Mouse (Mus musculus) lung, postnatal 0 days (tissue): ENCODE results near the gene Pard3b. TPM values are rescaled to one million over a fixed set of nuclear protein-coding genes. Genes with fewer than 3 reads are reported as not detected.
A peak's percentile ranks its signal among the peaks of the same experiment; 100 is the strongest.

Experiments
- ATAC-seq: fragments of 200-750 bp; cut with Nextera tagmentation; 2 replicates; pipeline ENCODE4 v1.8.0; 2017; ENCODE audit warnings: moderate library complexity
- DNase-seq: peaks from one replicate; pipeline ENCODE4 v3.0.0-alpha.2; 2016; ENCODE audit warnings: low spot score
- H3K27ac ChIP-seq: fragments of 300-500 bp; sonication (generic); 2 replicates; pipeline ENCODE4 v1.5.1; 2014; ENCODE audit warnings: antibody characterized with exemption, mild to moderate bottlenecking, low read length, mixed read lengths
- H3K27me3 ChIP-seq: fragments of 300-500 bp; sonication (generic); replicated peaks from 2 replicates; pipeline ENCODE4 v1.6.1; 2014; ENCODE audit warnings: low read length, mixed read lengths; ENCODE audit not compliant: insufficient read depth
- H3K36me3 ChIP-seq: fragments of 300-500 bp; sonication (generic); 2 replicates; pipeline ENCODE4 v1.6.1; 2014; ENCODE audit warnings: low read length, mixed read lengths; ENCODE audit not compliant: insufficient read depth
- H3K4me1 ChIP-seq: fragments of 300-500 bp; sonication (generic); 2 replicates; pipeline ENCODE4 v1.6.1; 2014; ENCODE audit warnings: antibody characterized with exemption, low read depth, low read length, mixed read lengths; ENCODE audit not compliant: insufficient read depth
- H3K4me2 ChIP-seq: fragments of 300-500 bp; sonication (generic); replicated peaks from 2 replicates; pipeline ENCODE4 v1.6.1; 2014; ENCODE audit warnings: low read depth, mild to moderate bottlenecking, low read length, moderate library complexity, mixed read lengths
- H3K4me3 ChIP-seq: fragments of 300-500 bp; sonication (generic); 2 replicates; pipeline ENCODE4 v1.5.1; 2014; ENCODE audit warnings: low read depth, low read length
- H3K9ac ChIP-seq: fragments of 300-500 bp; sonication (generic); replicated peaks from 2 replicates; pipeline ENCODE4 v1.6.1; 2014; ENCODE audit warnings: low read depth, mild to moderate bottlenecking
- H3K9me3 ChIP-seq: fragments of 300-500 bp; sonication (generic); 2 replicates; pipeline ENCODE4 v1.6.1; 2016; ENCODE audit warnings: low read length, mixed read lengths
- CTCF ChIP-seq: IDR thresholded peaks from 2 replicates; pipeline ENCODE4 v1.5.1; 2016; ENCODE audit warnings: antibody characterized with exemption, mild to moderate bottlenecking
- EP300 ChIP-seq: IDR thresholded peaks from 2 replicates; pipeline ENCODE4 v1.6.1; 2016; ENCODE audit warnings: antibody characterized with exemption, mild to moderate bottlenecking, control low read depth
- WGBS: fragments of 180-500 bp; shearing (Covaris S2); extraction: QIAGEN DNeasy Blood & Tissue Kit; methylation state at CpG from one replicate; pipeline ENCODE4 v1.1.7; 2014; 5-methylcytosine and 5-hydroxymethylcytosine counted together
- polyA plus RNA-seq: library from polyadenylated mRNA; unstranded; fragments of >200 nt; fragmentation: Nextera tagmentation; extraction: Ambion mirVana; gene quantifications from 2 replicates; pipeline ENCODE4 v1.2.1, GENCODE M21; 2015

Pard3b gene
- polyA plus RNA-seq, result 19.1 and 23.8 TPM in 2 replicates

DNA sequence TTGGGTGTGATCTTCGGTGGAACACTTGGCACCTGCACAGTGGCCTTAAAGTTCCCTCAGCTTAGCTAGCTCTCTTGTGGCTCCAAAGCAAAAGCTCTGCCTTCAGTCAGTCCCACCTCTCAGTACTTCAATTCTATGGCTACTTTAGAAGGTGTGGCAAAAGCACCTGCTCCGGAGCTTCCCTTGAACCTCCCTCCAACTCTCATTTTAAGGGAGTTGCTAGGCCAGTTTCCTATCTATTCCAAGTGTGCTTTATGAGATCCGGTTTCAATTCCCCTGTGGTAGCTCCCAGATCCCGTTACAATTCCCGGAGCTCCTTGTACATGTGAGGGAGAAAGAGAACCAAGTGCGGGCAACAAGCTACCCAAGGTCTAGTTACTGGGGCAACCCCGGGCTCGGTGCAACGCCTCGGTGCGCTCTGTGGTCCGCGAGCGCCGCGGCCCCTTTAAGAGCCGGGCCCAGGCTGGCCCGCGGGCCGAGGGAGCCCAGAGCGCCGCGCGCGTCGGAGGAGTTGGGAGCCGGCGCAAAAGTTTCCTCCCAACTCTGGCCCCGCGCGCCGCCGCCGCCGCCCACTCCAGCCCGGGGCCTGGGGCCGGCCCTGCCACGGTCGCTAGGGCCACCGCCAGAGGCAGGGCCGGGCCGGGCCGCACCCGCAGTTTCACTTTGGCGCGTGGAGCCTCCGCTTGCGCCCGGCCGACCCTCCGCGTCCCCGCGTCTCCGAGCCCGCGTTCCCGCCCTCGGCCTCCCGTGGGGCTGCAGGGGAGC, at the start of gene Pard3b:
TSS of gene Pard3b (plus strand) at position 478 of the 765 bp plus-strand sequence.
- TF ChIP-seq EP300, result no peak
- TF ChIP-seq CTCF, result 0 out of 2 replicates have a peak, but pooled peaks have one; percentile 4
- Histone ChIP-seq H3K9ac (peak within 1 kb of the TSS; percentile 77), H3K4me3 (peak within 1 kb of the TSS; percentile 91), H3K4me1 (no peaks in the 10 kb centered on the region; the same call in none of the 2 replicates), H3K36me3 (no peaks in the 10 kb centered on the region), H3K9me3 (no peaks in the 10 kb centered on the region), H3K27me3 (no peaks in the 10 kb centered on the region), H3K27ac (peak within 1 kb of the TSS; percentile 88), H3K4me2 (peak within 1 kb of the TSS; percentile 95)
- DNase-seq, result peak; percentile 85
- ATAC-seq, result peak; percentile 97
- under 1% methylated on average over 33 of the region's 60 CpGs for WGBS

DNA sequence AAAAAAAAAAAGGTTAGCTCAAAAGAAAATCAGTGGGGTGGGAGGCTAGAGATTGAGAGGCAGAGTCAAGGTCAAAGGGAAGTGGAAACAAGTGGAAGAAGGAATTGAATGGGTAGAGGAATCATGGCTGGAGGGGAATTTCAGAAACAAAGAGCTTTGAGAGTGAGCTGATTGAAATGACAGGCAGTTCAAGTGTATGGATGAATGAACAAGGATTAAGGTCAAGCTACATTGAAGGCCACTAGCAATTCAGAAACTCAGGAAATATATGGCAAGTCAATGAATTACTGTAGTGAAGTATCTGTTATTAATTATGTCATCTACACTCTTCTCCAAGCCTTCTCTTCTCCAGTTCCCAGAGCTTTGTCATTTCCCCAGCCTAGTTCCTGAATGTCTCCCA, 22.4 kb upstream of the Pard3b start:
- Histone ChIP-seq H3K9ac (no peak overlapping the region), H3K27ac (no peak overlapping the region), H3K4me3 (no peak overlapping the region), H3K27me3 (no peaks in the 10 kb centered on the region), H3K9me3 (no peaks in the 10 kb centered on the region), H3K4me1 (no peaks in the 10 kb centered on the region), H3K36me3 (no peaks in the 10 kb centered on the region), H3K4me2 (no peak overlapping the region)
- ATAC-seq (no peak), DNase-seq (no peak)
- TF ChIP-seq CTCF (no peak), EP300 (no peak)

DNA sequence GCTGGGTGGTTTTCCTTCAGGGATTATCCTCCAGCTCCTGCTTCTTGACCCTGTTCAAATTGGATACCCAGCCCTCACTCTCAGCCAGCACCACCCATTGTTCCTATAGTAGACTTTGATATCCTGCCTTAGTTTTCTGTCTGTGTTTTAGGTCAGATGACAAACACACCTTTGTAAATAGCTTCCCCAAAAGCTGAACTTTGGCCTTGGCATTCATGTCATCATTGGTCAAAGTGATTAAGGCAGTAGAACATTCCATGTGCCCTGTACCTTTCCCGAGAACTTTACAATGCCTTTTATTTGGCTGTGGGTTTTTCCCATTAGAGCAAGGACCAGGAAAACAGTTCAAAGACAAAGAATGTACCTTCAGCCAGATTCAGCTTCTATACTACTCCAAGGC, 18.0 kb upstream of the Pard3b start:
- TF ChIP-seq EP300 (no peak), CTCF (no peak)
- 53% methylated on average over 1 of the region's 1 CpGs for WGBS
- no peak overlapping the region for H3K27ac ChIP-seq

DNA sequence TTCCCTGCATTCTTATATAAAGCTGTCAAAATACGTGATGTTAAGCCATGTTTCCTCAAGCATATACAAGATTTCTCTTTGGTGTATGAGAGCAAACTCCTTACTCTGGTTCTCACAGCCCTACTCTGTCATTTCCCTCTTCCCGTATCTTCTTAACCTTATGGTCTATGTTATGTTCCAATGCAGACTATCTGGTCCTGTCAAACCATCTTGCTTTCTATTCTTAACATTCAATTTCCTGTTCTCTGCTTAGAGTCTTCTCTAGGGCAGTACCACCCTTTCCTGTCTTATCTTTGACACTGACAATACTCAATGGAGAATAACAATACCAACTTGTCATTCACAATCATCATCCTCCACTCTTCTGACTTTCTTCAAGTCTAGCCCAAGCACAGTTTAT, 8.8 kb upstream of the Pard3b start:
- no peaks in the 10 kb centered on the region for H3K9me3 ChIP-seq
- no peak overlapping the region for H3K9ac ChIP-seq
- no peaks in the 10 kb centered on the region for H3K27me3 ChIP-seq
- peak; percentile 34 for DNase-seq
- WGBS, result 58% methylated on average over 2 of the region's 2 CpGs
- H3K4me3 ChIP-seq, result no peak overlapping the region
- TF ChIP-seq CTCF, result no peak
- peak; percentile 93 for TF ChIP-seq EP300
- no peaks in the 10 kb centered on the region for H3K4me1 ChIP-seq
- ATAC-seq, result peak; percentile 55
- no peak overlapping the region for H3K4me2 ChIP-seq
- H3K27ac ChIP-seq, result no peak overlapping the region
- no peaks in the 10 kb centered on the region for H3K36me3 ChIP-seq

More for the DNA sequence above, 18.0 kb upstream of the Pard3b start:
- Histone ChIP-seq H3K9ac (no peak overlapping the region), H3K9me3 (no peaks in the 10 kb centered on the region), H3K36me3 (no peaks in the 10 kb centered on the region), H3K4me1 (no peaks in the 10 kb centered on the region), H3K4me3 (no peak overlapping the region), H3K4me2 (no peak overlapping the region), H3K27me3 (no peaks in the 10 kb centered on the region)
- DNase-seq, result no peak
- ATAC-seq, result no peak

GRCm38 (mm10) chr1:61639114-61640093, 780 bp downstream of the Pard3b start:
- 2% methylated on average over 35 of the region's 40 CpGs for WGBS
- peak overlapping the region; percentile 88 for H3K27ac ChIP-seq
- peak overlapping the region; percentile 91 for H3K4me3 ChIP-seq
- ATAC-seq (peak; percentile 49), DNase-seq (peak; percentile 68)
- TF ChIP-seq EP300 (no peak), CTCF (peak; percentile 26)
- no peaks in the 10 kb centered on the region; the same call in none of the 2 replicates for H3K4me1 ChIP-seq
- H3K4me2 ChIP-seq, result peak overlapping the region; percentile 95
- H3K9me3 ChIP-seq, result no peaks in the 10 kb centered on the region
- no peaks in the 10 kb centered on the region for H3K27me3 ChIP-seq
- peak overlapping the region; percentile 77 for H3K9ac ChIP-seq
- H3K36me3 ChIP-seq, result no peaks in the 10 kb centered on the region

GRCm38 (mm10) chr1:61641880-61642279, 3.3 kb downstream of the Pard3b start:
- no peaks in the 10 kb centered on the region for H3K36me3 ChIP-seq
- H3K9ac ChIP-seq, result no peak overlapping the region
- no peak overlapping the region for H3K27ac ChIP-seq
- H3K9me3 ChIP-seq, result no peaks in the 10 kb centered on the region
- no peak for TF ChIP-seq CTCF
- TF ChIP-seq EP300, result peak; percentile 72
- H3K4me3 ChIP-seq, result no peak overlapping the region
- H3K4me2 ChIP-seq, result no peak overlapping the region
- no peaks in the 10 kb centered on the region for H3K27me3 ChIP-seq
- H3K4me1 ChIP-seq, result no peaks in the 10 kb centered on the region; the same call in none of the 2 replicates
- DNase-seq, result peak; percentile 50
- WGBS, result 34% methylated on average over 4 of the region's 4 CpGs
- peak; percentile 18; the same call in 1 of the 2 replicates for ATAC-seq
